Mouse (Mus musculus): ENCODE measurements at regions not wholly inside any gene's neighbourhood (a gene's known extent, or its start where the extent isn't known, plus 50 kb on each side); places are given as distances from the start of the nearest gene placed in this dataset.

- no peak for DNase-seq
Observed at GRCm38 (mm10) chr17:59429189-59429588, 416.0 kb upstream of the Nudt12 start.

GRCm38 (mm10) chr17:59421489-59421888 is 408.3 kb upstream of the Nudt12 start:
- no peak for DNase-seq

- no peak for DNase-seq
Observed at GRCm38 (mm10) chr17:59409315-59409714, 396.1 kb upstream of the Nudt12 start.

- no peak for DNase-seq
Observed at GRCm38 (mm10) chr17:59404525-59404924, 391.4 kb upstream of the Nudt12 start.

- no peak for DNase-seq
Observed at GRCm38 (mm10) chr17:59397404-59397803, 384.2 kb upstream of the Nudt12 start.

- no peak for DNase-seq
Observed at GRCm38 (mm10) chr17:59383107-59383438, 369.9 kb upstream of the Nudt12 start.

- DNase-seq, result no peak
Observed at GRCm38 (mm10) chr17:59382225-59383106, 369.3 kb upstream of the Nudt12 start.

GRCm38 (mm10) chr17:59373505-59374106 is 360.4 kb upstream of the Nudt12 start:
- no peak for DNase-seq

GRCm38 (mm10) chr17:59369624-59370541 is 356.7 kb upstream of the Nudt12 start:
- no peak for DNase-seq

- DNase-seq, result no peak
Observed at GRCm38 (mm10) chr17:59365340-59365739, 352.2 kb upstream of the Nudt12 start.

- DNase-seq, result no peak
Observed at GRCm38 (mm10) chr17:59362110-59362509, 348.9 kb upstream of the Nudt12 start.

- DNase-seq, result no peak
Observed at GRCm38 (mm10) chr17:59361119-59361518, 347.9 kb upstream of the Nudt12 start.

GRCm38 (mm10) chr17:59359503-59359902 is 346.3 kb upstream of the Nudt12 start:
- DNase-seq, result no peak

GRCm38 (mm10) chr17:59345526-59345925 is 332.4 kb upstream of the Nudt12 start:
- DNase-seq, result no peak

- no peak for DNase-seq
Observed at GRCm38 (mm10) chr17:59297939-59298338, 284.8 kb upstream of the Nudt12 start.

GRCm38 (mm10) chr17:59281364-59281763 is 268.2 kb upstream of the Nudt12 start:
- DNase-seq, result peak; percentile 55

- no peak for DNase-seq
Observed at GRCm38 (mm10) chr17:59279811-59280210, 266.6 kb upstream of the Nudt12 start.

- DNase-seq, result no peak
Observed at GRCm38 (mm10) chr17:59269613-59270012, 256.4 kb upstream of the Nudt12 start.

GRCm38 (mm10) chr17:59249000-59249399 is 235.8 kb upstream of the Nudt12 start:
- no peak for DNase-seq

GRCm38 (mm10) chr17:59232251-59232650 is 219.1 kb upstream of the Nudt12 start:
- no peak for DNase-seq

Measured in heart, adult 11 months (tissue).